Comparison of ENCODE assay signal across 24 mouse cellular contexts in genomic region chr3:132029112-132029511, GRCm38 (mm10). TPM values are rescaled to one million over a fixed set of nuclear protein-coding genes. Genes with fewer than 3 reads are reported as not detected.
DNase-seq lines count a peak whose midpoint lies in the region; ATAC-seq and TF ChIP-seq lines count a peak whose summit lies in the region.
"Had no signal": no experiment of that assay in that cellular context is flagged by ENCODE, and none has a peak within 500 bp of the region (broad histone marks: within the 10 kb centered on the region; RNA-seq: fewer than 3 reads in every experiment).

No protein-coding gene starts in this region.

- H3K9me3 ChIP-seq in forebrain, embryonic 10.5 days = no peaks in the 10 kb centered on the region
- H3K9me3 ChIP-seq: embryonic facial prominence, embryonic 13.5 days; embryonic facial prominence, embryonic 15.5 days; forebrain, embryonic 13.5 days had no signal

- H3K9ac ChIP-seq in liver, adult 2 months (ENCODE audit: low read depth, low read length) = no peak overlapping the region
- H3K9ac ChIP-seq: embryonic facial prominence, embryonic 13.5 days; embryonic facial prominence, embryonic 15.5 days; forebrain, embryonic 13.5 days had no signal

- no peak for TF ChIP-seq CTCF in liver, adult 2 months (IDR thresholded peaks at IDR 0.05; ENCODE audit: low read depth, low read length)

- H3K4me1 ChIP-seq in liver, adult 2 months (ENCODE audit: control insufficient read depth, insufficient read depth, low read length) = no peaks in the 10 kb centered on the region
- peaks cover 18% of the 10 kb centered on the region for H3K4me1 ChIP-seq in forebrain, embryonic 10.5 days

- no peak overlapping the region for H3K4me3 ChIP-seq in liver, adult 2 months (ENCODE audit: insufficient read depth, low read depth, low read length)
- H3K4me3 ChIP-seq in forebrain, embryonic 10.5 days = no peak overlapping the region
- H3K4me3 ChIP-seq: embryonic facial prominence, embryonic 13.5 days; embryonic facial prominence, embryonic 15.5 days; erythroblast, embryonic 14.5 days; forebrain, embryonic 13.5 days had no signal

- WGBS in liver, adult 2 months = 84% methylated on average over 3 of the region's 3 CpGs
- 93% methylated on average over 3 of the region's 3 CpGs for WGBS in forebrain, embryonic 10.5 days

- peak; percentile 87 for ATAC-seq in common myeloid progenitor, adult 5-6 weeks (replicated peaks; ENCODE audit: low read depth, poor library complexity, severe bottlenecking)
- peak; percentile 92 for ATAC-seq in megakaryocyte, adult 5-6 weeks (ENCODE audit: poor library complexity, severe bottlenecking)
- ATAC-seq: activated CD4-positive, CD25-positive, alpha-beta regulatory T cell, adult 4 months; forebrain, embryonic 13.5 days; forebrain, embryonic 16.5 days; Patski had no signal

- TF ChIP-seq POLR2A in liver, adult 2 months (IDR thresholded peaks at IDR 0.05; ENCODE audit: extremely low read depth, insufficient read depth, low read length) = no peak

- H3K79me2 ChIP-seq in liver, adult 2 months (ENCODE audit: control insufficient read depth, insufficient read depth, low read length) = no peaks in the 10 kb centered on the region

- H3K36me3 ChIP-seq in liver, adult 2 months (ENCODE audit: control insufficient read depth, insufficient read depth, low read length) = no peaks in the 10 kb centered on the region
- H3K36me3 ChIP-seq in forebrain, embryonic 10.5 days (replicated peaks) = no peaks in the 10 kb centered on the region
- H3K36me3 ChIP-seq: embryonic facial prominence, embryonic 13.5 days; embryonic facial prominence, embryonic 15.5 days; G1E had no signal

- H3K27me3 ChIP-seq in liver, adult 2 months (ENCODE audit: control insufficient read depth, insufficient read depth, low read length) = peaks cover 3% of the 10 kb centered on the region; the same call in 1 of the 2 replicates
- H3K27me3 ChIP-seq in forebrain, embryonic 10.5 days (ENCODE audit: poor library complexity, severe bottlenecking) = no peaks in the 10 kb centered on the region
- H3K27me3 ChIP-seq: embryonic facial prominence, embryonic 13.5 days; embryonic facial prominence, embryonic 15.5 days; forebrain, embryonic 13.5 days; Patski had no signal

- H3K27ac ChIP-seq in liver, adult 2 months (replicated peaks; ENCODE audit: insufficient read depth, low read depth, low read length) = no peak overlapping the region
- no peak overlapping the region for H3K27ac ChIP-seq in forebrain, embryonic 10.5 days
- H3K27ac ChIP-seq: embryonic facial prominence, embryonic 13.5 days; embryonic facial prominence, embryonic 15.5 days; forebrain, embryonic 13.5 days had no signal

- DNase-seq in liver, adult 2 months (ENCODE audit: extremely low read depth, low read depth, low spot score) = peak; percentile 17
- no peak for DNase-seq in liver
- no peak for DNase-seq in forebrain, embryonic 10.5 days (ENCODE audit: extremely low spot score, low spot score)
- DNase-seq in lung, adult 18-20 months = no peak
- DNase-seq in ovary, postnatal 36 days (ENCODE audit: low spot score) = no peak
- DNase-seq: adrenal gland, adult 8-10 months; adrenal gland, postnatal 14 days; adrenal gland, postnatal 36 days; cerebellum, adult 11-12 months; cerebellum, adult 2 months; cerebellum, adult 9-10 months; cerebellum, postnatal 10 days; cerebellum, postnatal 25 days; embryo, embryonic 11 days had no signal

RNA-seq across cellular contexts. Expression of gene Dkk2, which starts 56.0 kb away (rescaled TPM):
- 0.09 TPM in 1 of 2 replicates, not detected in the other for total RNA-seq in liver, adult 2 months (2014; rRNA removed)
- polyA plus RNA-seq in liver, adult 2 months (2012; rRNA removed) = 0.02 TPM in 2 replicates
- not detected in 2 replicates for total RNA-seq in common myeloid progenitor, adult 5-6 weeks (2017)
- not detected in 2 replicates for total RNA-seq in megakaryocyte, adult 5-6 weeks (2015)
- total RNA-seq in megakaryocyte, adult 5-6 weeks (2017) = not detected in 2 replicates
- 2.9 and 4.2 TPM in 2 replicates for polyA plus RNA-seq in forebrain, embryonic 10.5 days (2016; fragmentation: Nextera tagmentation; extraction: Ambion mirVana)
- polyA plus RNA-seq: activated CD4-positive, CD25-positive, alpha-beta regulatory T cell, adult 4 months; erythroblast, embryonic 14.5 days; G1E had no signal
